Mouse (Mus musculus): ENCODE results near the gene Olfr944. TPM values are rescaled to one million over a fixed set of nuclear protein-coding genes. Genes with fewer than 3 reads are reported as not detected.

The Olfr944 gene
- total RNA-seq (2014; rRNA removed) (not detected in 2 replicates), polyA plus RNA-seq (2015; fragmentation: Nextera tagmentation; extraction: Ambion mirVana) (not detected in 2 replicates)

DNA sequence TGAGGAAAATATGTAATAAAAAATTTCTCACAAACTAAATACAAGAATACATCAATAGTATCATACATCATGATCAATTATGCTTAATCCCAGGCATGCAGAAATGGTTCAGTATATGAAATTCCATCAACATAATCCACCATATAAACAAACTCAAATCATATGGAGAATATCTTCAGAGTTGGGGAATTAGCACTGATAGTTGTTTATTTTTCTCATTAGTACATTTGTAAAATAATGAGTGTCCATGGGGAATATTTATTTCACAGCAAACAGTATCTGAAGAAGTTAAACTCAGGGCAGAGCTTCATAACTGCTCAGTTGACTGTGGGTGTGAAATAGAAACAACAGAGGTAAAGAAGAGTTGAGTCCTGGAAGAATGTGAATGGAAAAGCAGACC lies at the start of gene Olfr944:
TSS of gene Olfr944 (plus strand) at position 301 of the 400 bp plus-strand sequence.
- no peaks in the 10 kb centered on the region for H3K9me3 ChIP-seq (ENCODE audit: low read length)
- TF ChIP-seq CTCF (IDR thresholded peaks at IDR 0.05; ENCODE audit: low read depth), result no peak
- H3K27me3 ChIP-seq (ENCODE audit: insufficient read depth, low read length), result no peaks in the 10 kb centered on the region
- H3K4me1 ChIP-seq (ENCODE audit: insufficient read depth, low read length), result no peaks in the 10 kb centered on the region
- H3K4me3 ChIP-seq (ENCODE audit: low read length), result no peak within 1 kb of the TSS
- no peaks in the 10 kb centered on the region for H3K36me3 ChIP-seq (ENCODE audit: insufficient read depth, low read length)
- DNase-seq (ENCODE audit: low spot score) (no peak), ATAC-seq (no peak)
- no peak within 1 kb of the TSS for H3K27ac ChIP-seq
- no peak within 1 kb of the TSS for H3K4me2 ChIP-seq (ENCODE audit: low read depth, low read length)
- no peak within 1 kb of the TSS for H3K9ac ChIP-seq (replicated peaks; ENCODE audit: low read length)

DNA sequence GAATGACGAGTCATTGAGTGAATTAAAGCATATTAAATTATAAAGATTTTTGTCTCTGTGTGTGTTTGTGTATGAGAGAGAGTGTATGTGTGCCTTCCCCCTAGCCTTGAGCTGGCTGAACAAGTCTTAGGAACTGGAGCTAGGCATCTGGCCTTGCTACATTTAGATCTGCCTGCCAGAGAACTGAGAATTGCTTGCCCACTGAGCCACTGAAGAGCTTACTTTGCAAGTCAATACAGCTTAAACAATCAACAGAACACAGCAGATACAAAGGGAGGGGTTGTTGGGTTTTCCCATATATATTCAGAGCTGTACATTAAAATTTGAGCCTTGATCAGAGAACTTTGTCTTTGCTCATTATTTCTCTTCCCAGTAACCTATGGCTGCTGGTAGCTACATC lies 49.3 kb upstream of the Olfr944 start:
- 56% methylated on average over 1 of the region's 1 CpGs for WGBS
- no peaks in the 10 kb centered on the region for H3K27me3 ChIP-seq (ENCODE audit: insufficient read depth, low read length)
- H3K4me3 ChIP-seq (ENCODE audit: low read length), result no peak overlapping the region
- ATAC-seq, result no peak
- no peaks in the 10 kb centered on the region for H3K4me1 ChIP-seq (ENCODE audit: insufficient read depth, low read length)
- no peak overlapping the region for H3K4me2 ChIP-seq (ENCODE audit: low read depth, low read length)
- DNase-seq (ENCODE audit: low spot score), result no peak
- H3K9ac ChIP-seq (replicated peaks; ENCODE audit: low read length), result no peak overlapping the region
- H3K9me3 ChIP-seq (ENCODE audit: low read length), result no peaks in the 10 kb centered on the region
- TF ChIP-seq CTCF (IDR thresholded peaks at IDR 0.05; ENCODE audit: low read depth), result no peak
- H3K36me3 ChIP-seq (ENCODE audit: insufficient read depth, low read length), result no peaks in the 10 kb centered on the region
- H3K27ac ChIP-seq, result no peak overlapping the region

GRCm38 (mm10) chr9:39166004-39166403 lies 35.7 kb upstream of the Olfr944 start, which contains the start of gene Olfr943:
Gene Olfr943, plus strand, starts transcription at chr9:39166304.
- 92% methylated on average over 5 of the region's 5 CpGs for WGBS
- Histone ChIP-seq H3K4me1 (ENCODE audit: insufficient read depth, low read length) (no peaks in the 10 kb centered on the region), H3K9ac (replicated peaks; ENCODE audit: low read length) (no peak within 1 kb of the TSS), H3K4me3 (ENCODE audit: low read length) (no peak within 1 kb of the TSS), H3K27ac (no peak within 1 kb of the TSS), H3K36me3 (ENCODE audit: insufficient read depth, low read length) (no peaks in the 10 kb centered on the region), H3K27me3 (ENCODE audit: insufficient read depth, low read length) (no peaks in the 10 kb centered on the region), H3K9me3 (ENCODE audit: low read length) (no peaks in the 10 kb centered on the region), H3K4me2 (ENCODE audit: low read depth, low read length) (no peak within 1 kb of the TSS)
- TF ChIP-seq CTCF (IDR thresholded peaks at IDR 0.05; ENCODE audit: low read depth), result no peak
- ATAC-seq (no peak), DNase-seq (ENCODE audit: low spot score) (no peak)

DNA sequence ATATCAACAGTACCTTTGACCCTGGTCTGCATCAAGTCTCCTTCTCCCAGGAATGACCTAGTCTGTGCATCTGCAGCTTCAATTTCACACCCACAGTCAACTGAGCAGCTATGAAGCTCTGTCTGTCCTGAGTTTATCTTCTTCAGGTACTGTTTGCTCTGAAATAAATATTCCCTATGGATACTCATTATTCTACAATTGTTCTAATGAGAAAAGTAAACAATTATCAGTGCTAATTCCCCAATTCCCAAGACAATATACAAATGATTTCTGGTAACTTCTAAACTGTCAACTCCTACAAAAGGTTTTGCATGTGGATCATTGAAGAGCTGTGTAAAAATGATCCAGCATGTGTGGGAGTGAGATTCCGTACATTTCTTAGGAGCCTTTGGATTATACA lies 48.2 kb downstream of the Olfr944 start, which contains the start of gene Olfr1537:
TSS of gene Olfr1537 (minus strand) at position 101 of the 400 bp plus-strand sequence.
- no peak within 1 kb of the TSS for H3K9ac ChIP-seq (replicated peaks; ENCODE audit: low read length)
- no peaks in the 10 kb centered on the region for H3K4me1 ChIP-seq (ENCODE audit: insufficient read depth, low read length)
- ATAC-seq (no peak), DNase-seq (ENCODE audit: low spot score) (no peak)
- no peaks in the 10 kb centered on the region for H3K9me3 ChIP-seq (ENCODE audit: low read length)
- no peak within 1 kb of the TSS for H3K4me2 ChIP-seq (ENCODE audit: low read depth, low read length)
- 87% methylated on average over 1 of the region's 1 CpGs for WGBS
- no peak for TF ChIP-seq CTCF (IDR thresholded peaks at IDR 0.05; ENCODE audit: low read depth)
- H3K27me3 ChIP-seq (ENCODE audit: insufficient read depth, low read length), result no peaks in the 10 kb centered on the region
- no peak within 1 kb of the TSS for H3K4me3 ChIP-seq (ENCODE audit: low read length)
- no peak within 1 kb of the TSS for H3K27ac ChIP-seq
- H3K36me3 ChIP-seq (ENCODE audit: insufficient read depth, low read length), result no peaks in the 10 kb centered on the region

Other genes with a start within 250 kb of the Olfr944 start
- not detected in 2 replicates for gene Olfr933, start 229.6 kb upstream of the Olfr944 start, total RNA-seq (2014; rRNA removed)
- gene Olfr933, start 229.6 kb upstream of the Olfr944 start, polyA plus RNA-seq (2015; fragmentation: Nextera tagmentation; extraction: Ambion mirVana), result not detected in 2 replicates
- gene Olfr934, start 213.6 kb upstream of the Olfr944 start, total RNA-seq (2014; rRNA removed), result not detected in 2 replicates
- not detected in 2 replicates for gene Olfr934, start 213.6 kb upstream of the Olfr944 start, polyA plus RNA-seq (2015; fragmentation: Nextera tagmentation; extraction: Ambion mirVana)
- gene Olfr935, start 202.2 kb upstream of the Olfr944 start, total RNA-seq (2014; rRNA removed), result not detected in 2 replicates
- not detected in 2 replicates for gene Olfr935, start 202.2 kb upstream of the Olfr944 start, polyA plus RNA-seq (2015; fragmentation: Nextera tagmentation; extraction: Ambion mirVana)
- not detected in 2 replicates for gene Olfr146, start 178.5 kb upstream of the Olfr944 start, total RNA-seq (2014; rRNA removed)
- not detected in 2 replicates for gene Olfr146, start 178.5 kb upstream of the Olfr944 start, polyA plus RNA-seq (2015; fragmentation: Nextera tagmentation; extraction: Ambion mirVana)
- not detected in 2 replicates for gene Olfr937, start 137.0 kb upstream of the Olfr944 start, total RNA-seq (2014; rRNA removed)
- not detected in 2 replicates for gene Olfr937, start 137.0 kb upstream of the Olfr944 start, polyA plus RNA-seq (2015; fragmentation: Nextera tagmentation; extraction: Ambion mirVana)
- gene Olfr938, start 123.0 kb upstream of the Olfr944 start, total RNA-seq (2014; rRNA removed), result not detected in 2 replicates
- gene Olfr938, start 123.0 kb upstream of the Olfr944 start, polyA plus RNA-seq (2015; fragmentation: Nextera tagmentation; extraction: Ambion mirVana), result not detected in 2 replicates
- not detected in 2 replicates for gene Olfr27, start 73.8 kb upstream of the Olfr944 start, total RNA-seq (2014; rRNA removed)
- gene Olfr27, start 73.8 kb upstream of the Olfr944 start, polyA plus RNA-seq (2015; fragmentation: Nextera tagmentation; extraction: Ambion mirVana), result not detected in 2 replicates
- not detected in 2 replicates for gene Olfr943, start 35.6 kb upstream of the Olfr944 start, total RNA-seq (2014; rRNA removed)
- not detected in 2 replicates for gene Olfr943, start 35.6 kb upstream of the Olfr944 start, polyA plus RNA-seq (2015; fragmentation: Nextera tagmentation; extraction: Ambion mirVana)
- gene Olfr1537, start 48.1 kb downstream of the Olfr944 start, total RNA-seq (2014; rRNA removed), result not detected in 2 replicates
- gene Olfr1537, start 48.1 kb downstream of the Olfr944 start, polyA plus RNA-seq (2015; fragmentation: Nextera tagmentation; extraction: Ambion mirVana), result not detected in 2 replicates
- not detected in 2 replicates for gene Olfr945, start 74.9 kb downstream of the Olfr944 start, total RNA-seq (2014; rRNA removed)
- gene Olfr945, start 74.9 kb downstream of the Olfr944 start, polyA plus RNA-seq (2015; fragmentation: Nextera tagmentation; extraction: Ambion mirVana), result not detected in 2 replicates
- gene Olfr948, start 124.1 kb downstream of the Olfr944 start, total RNA-seq (2014; rRNA removed), result not detected in 2 replicates
- gene Olfr948, start 124.1 kb downstream of the Olfr944 start, polyA plus RNA-seq (2015; fragmentation: Nextera tagmentation; extraction: Ambion mirVana), result not detected in 2 replicates
- gene Olfr951, start 185.5 kb downstream of the Olfr944 start, total RNA-seq (2014; rRNA removed), result not detected in 2 replicates
- not detected in 2 replicates for gene Olfr951, start 185.5 kb downstream of the Olfr944 start, polyA plus RNA-seq (2015; fragmentation: Nextera tagmentation; extraction: Ambion mirVana)
- gene Olfr952, start 225.2 kb downstream of the Olfr944 start, total RNA-seq (2014; rRNA removed), result not detected in 2 replicates
- not detected in 2 replicates for gene Olfr952, start 225.2 kb downstream of the Olfr944 start, polyA plus RNA-seq (2015; fragmentation: Nextera tagmentation; extraction: Ambion mirVana)